Comparison of ENCODE assay signal across 24 mouse cellular contexts in the genomic region with DNA sequence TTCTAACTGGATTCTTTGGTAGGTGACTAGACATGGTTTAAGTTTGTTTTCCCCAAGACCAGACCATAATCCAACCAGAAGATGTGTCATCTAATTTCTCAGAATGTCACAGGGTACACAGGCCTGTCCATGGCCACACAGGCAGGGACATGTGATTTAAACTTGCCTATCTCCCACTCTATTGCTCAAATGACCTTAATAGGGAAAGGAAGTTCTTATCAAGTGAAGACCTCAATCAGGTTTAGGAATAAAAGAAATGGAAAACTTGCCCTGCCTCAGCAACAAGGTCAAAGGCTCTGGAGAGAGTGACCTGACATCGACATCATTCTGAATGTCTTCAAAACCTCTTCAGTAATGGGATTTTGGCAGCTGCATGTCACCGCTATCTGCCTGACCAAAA. TPM values are rescaled to one million over a fixed set of nuclear protein-coding genes. Genes with fewer than 3 reads are reported as not detected.
A peak's percentile ranks its signal among the peaks of the same experiment; 100 is the strongest.
DNase-seq lines count a peak whose midpoint lies in the region; ATAC-seq and TF ChIP-seq lines count a peak whose summit lies in the region.
"Had no signal": no experiment of that assay in that cellular context is flagged by ENCODE, and none has a peak within 500 bp of the region (broad histone marks: within the 10 kb centered on the region; RNA-seq: fewer than 3 reads in every experiment).

No protein-coding gene starts in this region.

- peak overlapping the region; percentile 12; the same call in 1 of the 2 replicates for H3K27ac ChIP-seq in heart, adult 2 months
- H3K27ac ChIP-seq in heart, embryonic 12.5 days (ENCODE audit: poor library complexity, severe bottlenecking): no peak overlapping the region
- peak overlapping the region; percentile 34 to 44; a peak in 3 of 4 replicates for H3K27ac ChIP-seq in heart, embryonic 14.5 days (replicated peaks in 1 of 2; ENCODE audit: control insufficient read depth in 1 of 2, insufficient read depth in 1 of 2, low read depth in 2 of 2, low read length in 2 of 2)
- H3K27ac ChIP-seq in heart, embryonic 11.5 days (ENCODE audit: low read depth, low read length): no peak overlapping the region
- H3K27ac ChIP-seq in heart, postnatal 0 days (ENCODE audit: low read depth): peak overlapping the region; percentile 44
- H3K27ac ChIP-seq: forebrain, embryonic 10.5 days; forebrain, embryonic 13.5 days; hindbrain, embryonic 12.5 days; hindbrain, embryonic 15.5 days had no signal

- H3K4me1 ChIP-seq in heart, adult 2 months (ENCODE audit: control insufficient read depth, insufficient read depth, low read length): peaks cover 36% of the 10 kb centered on the region
- peaks cover 49% of the 10 kb centered on the region for H3K4me1 ChIP-seq in heart, embryonic 12.5 days (replicated peaks)
- H3K4me1 ChIP-seq in heart, embryonic 14.5 days (ENCODE audit: control insufficient read depth in 2 of 2, insufficient read depth in 2 of 2, low read length in 2 of 2): peaks cover 17 to 54% of the 10 kb centered on the region in 2 experiments
- peaks cover 30% of the 10 kb centered on the region for H3K4me1 ChIP-seq in heart, embryonic 11.5 days (ENCODE audit: control insufficient read depth, insufficient read depth, low read length)
- H3K4me1 ChIP-seq in heart, postnatal 0 days (ENCODE audit: control insufficient read depth, insufficient read depth): peaks cover 55% of the 10 kb centered on the region
- H3K4me1 ChIP-seq: forebrain, embryonic 10.5 days; hindbrain, embryonic 12.5 days had no signal

- no peak overlapping the region for H3K9ac ChIP-seq in heart, adult 2 months (ENCODE audit: low read depth, low read length)
- no peak overlapping the region for H3K9ac ChIP-seq in heart, embryonic 12.5 days
- no peak overlapping the region for H3K9ac ChIP-seq in heart, embryonic 14.5 days (ENCODE audit: low read length)
- H3K9ac ChIP-seq in heart, embryonic 11.5 days (ENCODE audit: low read depth, low read length): no peak overlapping the region
- H3K9ac ChIP-seq in heart, postnatal 0 days (replicated peaks; ENCODE audit: low read depth, low read length): no peak overlapping the region
- H3K9ac ChIP-seq: forebrain, embryonic 13.5 days; hindbrain, embryonic 12.5 days; hindbrain, embryonic 15.5 days had no signal

- H3K79me2 ChIP-seq in heart, adult 2 months (replicated peaks; ENCODE audit: control insufficient read depth, insufficient read depth, low read length): peaks cover 8% of the 10 kb centered on the region

- no peak for TF ChIP-seq POLR2A in heart, adult 2 months (IDR thresholded peaks at IDR 0.05; ENCODE audit: insufficient read depth, low read depth, low read length)

- no peak overlapping the region for H3K4me3 ChIP-seq in heart, adult 2 months
- no peak overlapping the region for H3K4me3 ChIP-seq in heart, embryonic 12.5 days
- no peak overlapping the region for H3K4me3 ChIP-seq in heart, embryonic 14.5 days (ENCODE audit: control insufficient read depth in 1 of 2, insufficient read depth in 1 of 2, low read depth in 1 of 2, low read length in 2 of 2)
- H3K4me3 ChIP-seq in heart, embryonic 11.5 days (ENCODE audit: low read depth, low read length): no peak overlapping the region
- H3K4me3 ChIP-seq in heart, postnatal 0 days (ENCODE audit: low read depth, low read length): no peak overlapping the region
- H3K4me3 ChIP-seq: forebrain, embryonic 10.5 days; forebrain, embryonic 13.5 days; hindbrain, embryonic 12.5 days; hindbrain, embryonic 15.5 days had no signal

- intact Hi-C loops in heart, adult 2 months (cut with DNase I): loop anchor here (1.0 kb wide), 1 partner anchor 7 kb away; no protein-coding TSS in a partner anchor

- H3K9me3 ChIP-seq in heart, embryonic 12.5 days (replicated peaks): no peaks in the 10 kb centered on the region
- H3K9me3 ChIP-seq in heart, embryonic 14.5 days (ENCODE audit: control insufficient read depth, low read length): no peaks in the 10 kb centered on the region
- H3K9me3 ChIP-seq in heart, embryonic 11.5 days (replicated peaks; ENCODE audit: control insufficient read depth, low read length): no peaks in the 10 kb centered on the region
- H3K9me3 ChIP-seq in heart, postnatal 0 days (replicated peaks; ENCODE audit: control insufficient read depth, low read length): no peaks in the 10 kb centered on the region
- H3K9me3 ChIP-seq: forebrain, embryonic 10.5 days; forebrain, embryonic 13.5 days; G1E; hindbrain, embryonic 12.5 days; hindbrain, embryonic 15.5 days had no signal

- TF ChIP-seq CTCF in heart, adult 2 months (IDR thresholded peaks at IDR 0.05): no peak
- TF ChIP-seq CTCF in heart, postnatal 0 days (IDR thresholded peaks at IDR 0.05; ENCODE audit: low read depth): no peak

- no peak for ATAC-seq in heart, embryonic 12.5 days (ENCODE audit: insufficient number of reproducible peaks, low FRiP score)
- ATAC-seq in heart, embryonic 14.5 days (ENCODE audit: insufficient number of reproducible peaks, insufficient read depth, low FRiP score, low read depth): no peak
- no peak for ATAC-seq in heart, embryonic 11.5 days (replicated peaks; ENCODE audit: insufficient number of reproducible peaks, low FRiP score, low TSS enrichment)
- ATAC-seq in heart, postnatal 0 days (ENCODE audit: insufficient read depth, low read depth): no peak
- ATAC-seq: forebrain, embryonic 13.5 days; forebrain, embryonic 16.5 days; intestine, postnatal 0 days; Patski had no signal

- no peaks in the 10 kb centered on the region for H3K27me3 ChIP-seq in heart, adult 2 months (ENCODE audit: control insufficient read depth, insufficient read depth, low read length)
- H3K27me3 ChIP-seq in heart, embryonic 12.5 days (replicated peaks): no peaks in the 10 kb centered on the region
- no peaks in the 10 kb centered on the region for H3K27me3 ChIP-seq in heart, embryonic 14.5 days (ENCODE audit: control insufficient read depth, insufficient read depth, low read length)
- H3K27me3 ChIP-seq in heart, embryonic 11.5 days (ENCODE audit: control insufficient read depth, insufficient read depth, low read length): no peaks in the 10 kb centered on the region
- H3K27me3 ChIP-seq in heart, postnatal 0 days (ENCODE audit: control insufficient read depth, insufficient read depth, low read length): no peaks in the 10 kb centered on the region
- H3K27me3 ChIP-seq: CH12.LX; forebrain, embryonic 13.5 days; hindbrain, embryonic 12.5 days; hindbrain, embryonic 15.5 days; Patski had no signal

- 19% methylated on average over 2 of the region's 2 CpGs for WGBS in heart, adult 2 months
- 75% methylated on average over 2 of the region's 2 CpGs for WGBS in heart, embryonic 12.5 days
- WGBS in heart, embryonic 14.5 days: 55% methylated on average over 2 of the region's 2 CpGs
- 66% methylated on average over 2 of the region's 2 CpGs for WGBS in heart, embryonic 11.5 days (ENCODE audit: insufficient replicate concordance)
- WGBS in heart, postnatal 0 days: 37% methylated on average over 2 of the region's 2 CpGs

- H3K4me2 ChIP-seq in heart, embryonic 12.5 days: no peak overlapping the region
- no peak overlapping the region for H3K4me2 ChIP-seq in heart, embryonic 14.5 days (ENCODE audit: low read length)
- H3K4me2 ChIP-seq in heart, embryonic 11.5 days: no peak overlapping the region
- no peak overlapping the region for H3K4me2 ChIP-seq in heart, postnatal 0 days (ENCODE audit: low read depth, low read length)
- H3K4me2 ChIP-seq: forebrain, embryonic 13.5 days; hindbrain, embryonic 12.5 days; hindbrain, embryonic 15.5 days had no signal

- no peak for TF ChIP-seq EP300 in heart, adult 2 months (IDR thresholded peaks at IDR 0.05; ENCODE audit: insufficient read depth, low read depth, low read length)
- no peak for TF ChIP-seq EP300 in heart, postnatal 0 days (IDR thresholded peaks at IDR 0.05; ENCODE audit: low read depth)

- H3K36me3 ChIP-seq in heart, adult 2 months (ENCODE audit: control insufficient read depth, insufficient read depth, low read length): peaks cover 66% of the 10 kb centered on the region
- no peaks in the 10 kb centered on the region for H3K36me3 ChIP-seq in heart, embryonic 12.5 days
- no peaks in the 10 kb centered on the region for H3K36me3 ChIP-seq in heart, embryonic 14.5 days (ENCODE audit: control insufficient read depth, insufficient read depth, low read length)
- no peaks in the 10 kb centered on the region for H3K36me3 ChIP-seq in heart, embryonic 11.5 days (ENCODE audit: control insufficient read depth, insufficient read depth, low read length)
- H3K36me3 ChIP-seq in heart, postnatal 0 days (replicated peaks; ENCODE audit: control insufficient read depth, insufficient read depth, low read length): no peaks in the 10 kb centered on the region
- H3K36me3 ChIP-seq: forebrain, embryonic 10.5 days; G1E; hindbrain, embryonic 12.5 days; hindbrain, embryonic 15.5 days had no signal

- DNase-seq in heart, adult 2 months: no peak
- no peak for DNase-seq in heart, postnatal 0 days (ENCODE audit: low spot score)
- no peak for DNase-seq in heart, adult 18-20 months
- DNase-seq: adrenal gland, postnatal 10 days; adrenal gland, postnatal 36 days; B cell, adult 2 months; cerebellum, adult 18-20 months; cerebellum, adult 9-10 months; cerebellum, postnatal 14 days; gastrocnemius, postnatal 10 days; gastrocnemius, postnatal 36 days; kidney, adult 8-10 months had no signal

RNA-seq across cellular contexts. Expression of a gene that starts 41.2 kb away (rescaled TPM):
- total RNA-seq in heart, adult 2 months (2021): 100 to 1,000 TPM; 509 to 570 TPM
- 169 and 246 TPM in 2 replicates for polyA plus RNA-seq in heart, adult 2 months (2012; rRNA removed)
- polyA plus RNA-seq in heart, embryonic 12.5 days (2016; fragmentation: Nextera tagmentation; extraction: Ambion mirVana): 188 and 194 TPM in 2 replicates
- 209 and 215 TPM in 2 replicates for polyA plus RNA-seq in heart, embryonic 14.5 days (2014; fragmentation: Nextera tagmentation; extraction: Ambion mirVana)
- 156 and 175 TPM in 2 replicates for polyA plus RNA-seq in heart, embryonic 11.5 days (2014; fragmentation: Nextera tagmentation; extraction: Ambion mirVana)
- 262 and 271 TPM in 2 replicates for total RNA-seq in heart, postnatal 0 days (2014; rRNA removed; ENCODE audit: low replicate concordance)
- 118 and 121 TPM in 2 replicates for polyA plus RNA-seq in heart, postnatal 0 days (2015; fragmentation: Nextera tagmentation; extraction: Ambion mirVana)
- total RNA-seq in heart, adult 18-20 months (2021): 100 to 1,000 TPM; 523 to 532 TPM

Comparison
In these comparisons a context has a peak if more than half of its experiments do, and no peak if none do; other contexts are left out.
1. H3K27ac ChIP-seq: peak in heart, adult 2 months (single experiment), heart, embryonic 14.5 days (2 of 2) and heart, postnatal 0 days (single experiment); none in heart, embryonic 12.5 days (single experiment) and heart, embryonic 11.5 days (single experiment).